Mouse (Mus musculus) adrenal gland, adult (tissue): ENCODE measurements around the gene Khk.

Experiments used
- DNase-seq, 2 experiments: peaks; one replicate each; pipeline ENCODE4 v3.0.0; 2022 to 2023; ENCODE audit warnings: low spot score in 1 of 2; ENCODE audit not compliant: inconsistent age in 2 of 2

Khk gene

DNA sequence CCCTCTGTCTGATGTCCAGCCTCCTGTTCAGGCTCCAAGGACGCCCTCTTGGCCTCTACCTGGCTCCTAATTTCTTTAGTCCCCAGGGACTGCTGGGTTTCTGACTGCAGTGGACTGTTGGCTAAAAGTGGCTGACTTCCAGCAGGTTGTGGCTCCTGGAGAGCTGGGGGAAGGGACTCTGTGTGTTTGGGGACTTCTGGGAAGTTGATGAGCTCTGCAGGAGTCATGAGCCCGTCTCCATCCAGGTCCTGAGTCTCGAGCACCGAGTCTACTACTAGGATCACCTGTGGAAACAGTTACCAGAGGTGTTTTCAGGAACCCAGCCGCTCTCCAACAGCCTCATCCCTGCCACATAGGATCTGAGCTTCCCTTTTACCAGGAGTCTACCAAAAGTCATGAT is 12.5 kb downstream of the Khk start:
- no peak for DNase-seq

DNA sequence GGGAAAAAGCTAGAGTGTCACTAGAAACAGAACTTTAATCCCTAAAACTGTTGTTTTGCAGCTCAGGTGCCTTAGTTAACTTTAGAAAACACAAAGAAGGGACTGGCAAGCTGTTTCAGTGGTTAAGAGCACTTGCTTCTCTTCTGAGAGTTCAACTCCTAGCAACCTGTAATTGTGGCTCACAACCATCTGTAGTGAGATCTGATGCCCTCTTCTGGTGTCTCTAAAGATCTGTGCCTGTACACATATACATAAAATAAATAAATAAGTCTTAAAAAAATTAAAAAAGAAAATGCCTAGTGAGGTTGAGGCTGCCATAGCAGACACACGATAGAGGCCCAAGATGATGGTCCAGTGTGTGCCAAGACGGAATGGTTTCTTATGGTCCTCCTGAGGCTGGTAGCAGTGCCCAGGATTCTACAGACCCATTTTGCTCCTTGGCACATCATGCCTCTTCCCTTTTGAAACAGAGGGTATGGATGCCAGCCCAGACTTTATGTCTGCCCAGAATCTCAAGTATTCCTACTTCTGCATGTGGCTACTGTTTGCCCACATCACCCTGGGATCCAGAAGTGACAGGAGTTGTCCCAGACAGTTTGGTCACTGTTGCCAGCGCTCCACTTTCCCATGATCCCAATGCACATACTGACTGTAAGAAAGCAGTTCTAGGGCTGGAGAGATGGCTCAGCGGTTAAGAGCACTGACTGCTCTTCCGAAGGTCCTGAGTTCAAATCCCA is 13.7 kb downstream of the Khk start:
- DNase-seq, result no peak

DNA sequence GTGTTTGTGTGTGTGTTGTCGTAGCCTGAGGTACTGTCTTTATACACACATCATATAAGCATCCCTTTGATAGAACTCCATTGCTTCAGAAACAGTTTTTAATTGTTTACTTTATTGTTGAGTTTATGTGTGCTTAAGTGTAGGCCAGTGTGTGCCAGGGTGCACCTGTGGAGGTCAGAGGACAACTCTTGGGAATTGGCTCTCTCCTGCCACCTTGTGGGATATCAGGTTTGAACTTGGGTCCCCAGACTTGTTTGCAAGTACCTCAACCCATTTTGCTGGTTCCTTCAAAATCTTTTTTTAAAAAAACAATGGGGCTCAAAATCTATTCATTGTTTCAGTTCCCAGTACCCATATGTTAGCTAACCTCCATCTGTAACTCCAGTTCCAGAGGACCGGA is 21.8 kb downstream of the Khk start:
- DNase-seq, result peak in 1 of 2 experiments; percentile 48

DNA sequence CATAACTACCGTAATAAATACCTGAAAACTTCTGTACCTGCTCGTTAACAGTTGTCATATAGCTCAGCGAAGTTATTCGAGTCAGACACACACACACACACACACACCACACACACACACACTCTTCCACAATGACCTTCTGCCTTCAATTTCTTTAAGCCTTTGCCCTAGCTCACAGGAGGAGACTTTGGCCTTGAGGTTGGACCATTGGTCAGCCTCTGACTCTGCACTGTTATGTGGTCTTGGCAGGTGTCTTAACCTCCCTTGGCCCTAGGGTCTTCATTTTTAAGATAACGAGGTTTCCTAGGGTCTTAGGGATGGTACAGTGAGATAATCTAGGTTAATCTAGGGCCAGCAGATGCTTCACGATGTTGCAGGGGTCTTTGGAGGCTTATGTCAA is 23.1 kb downstream of the Khk start:
- no peak for DNase-seq

DNA sequence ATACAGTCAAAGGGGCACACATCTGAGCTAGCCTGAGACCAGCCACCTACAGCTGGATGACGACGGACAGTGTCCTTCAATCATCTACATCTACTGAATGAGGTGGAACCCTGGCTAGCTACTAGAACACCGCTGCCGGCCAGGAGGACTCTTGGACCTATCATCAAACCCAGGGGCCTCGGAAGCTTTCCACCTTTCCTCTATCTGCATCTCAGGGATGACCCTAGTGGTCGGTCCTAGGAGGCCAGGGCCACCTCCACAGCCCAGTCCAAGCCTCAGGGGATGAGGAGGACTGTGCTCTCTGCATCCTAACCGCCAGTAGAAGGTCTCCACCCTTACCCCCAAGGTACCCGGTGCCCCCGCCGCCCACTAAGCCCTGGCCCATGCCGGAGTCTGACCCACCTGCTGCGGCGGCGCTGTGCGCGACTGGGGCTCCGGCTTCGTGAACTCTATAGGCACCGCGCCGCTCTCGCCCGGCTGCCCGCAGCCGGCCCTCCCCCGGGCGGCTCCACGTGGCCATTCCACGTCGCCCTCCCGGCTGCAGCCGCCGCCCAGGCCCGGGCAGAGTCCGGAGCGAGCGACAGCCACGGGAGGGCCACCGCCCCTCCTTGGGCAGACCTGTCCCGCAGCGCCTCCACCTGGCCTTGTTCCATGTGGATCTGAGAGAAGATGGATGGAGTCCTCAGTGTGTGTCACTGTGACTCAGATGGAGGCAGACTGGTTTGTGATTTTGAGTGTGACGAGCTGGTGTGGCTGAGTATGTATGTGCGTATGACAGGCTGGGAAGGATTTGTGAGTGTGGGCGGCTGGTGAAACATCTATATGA is 23.9 kb downstream of the Khk start, which contains the start of gene Cgref1:
TSS of gene Cgref1 (minus strand) at position 636 of the 826 bp plus-strand sequence.
- peak; percentile 85 to 91 for DNase-seq

DNA sequence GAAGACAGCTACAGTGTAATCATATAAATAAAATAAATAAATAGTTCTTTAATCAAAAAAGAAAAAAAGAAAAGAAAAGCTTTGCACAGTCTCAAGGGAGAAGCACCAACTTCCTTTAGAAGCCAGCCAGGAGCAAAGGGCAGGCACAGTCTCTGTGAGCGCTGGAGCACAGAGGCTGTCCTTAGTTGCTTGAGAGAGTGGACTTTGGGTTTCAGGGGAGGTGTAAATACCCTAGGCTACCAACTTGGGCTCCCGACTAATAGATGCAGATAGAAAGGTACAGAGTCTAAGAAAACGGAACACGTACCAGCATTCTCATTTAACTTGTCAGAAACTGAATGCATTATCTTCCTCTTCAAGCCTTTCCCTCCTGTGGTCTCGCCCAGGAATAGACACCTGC is 27.4 kb downstream of the Khk start:
- DNase-seq, result peak in 1 of 2 experiments; percentile 22

DNA sequence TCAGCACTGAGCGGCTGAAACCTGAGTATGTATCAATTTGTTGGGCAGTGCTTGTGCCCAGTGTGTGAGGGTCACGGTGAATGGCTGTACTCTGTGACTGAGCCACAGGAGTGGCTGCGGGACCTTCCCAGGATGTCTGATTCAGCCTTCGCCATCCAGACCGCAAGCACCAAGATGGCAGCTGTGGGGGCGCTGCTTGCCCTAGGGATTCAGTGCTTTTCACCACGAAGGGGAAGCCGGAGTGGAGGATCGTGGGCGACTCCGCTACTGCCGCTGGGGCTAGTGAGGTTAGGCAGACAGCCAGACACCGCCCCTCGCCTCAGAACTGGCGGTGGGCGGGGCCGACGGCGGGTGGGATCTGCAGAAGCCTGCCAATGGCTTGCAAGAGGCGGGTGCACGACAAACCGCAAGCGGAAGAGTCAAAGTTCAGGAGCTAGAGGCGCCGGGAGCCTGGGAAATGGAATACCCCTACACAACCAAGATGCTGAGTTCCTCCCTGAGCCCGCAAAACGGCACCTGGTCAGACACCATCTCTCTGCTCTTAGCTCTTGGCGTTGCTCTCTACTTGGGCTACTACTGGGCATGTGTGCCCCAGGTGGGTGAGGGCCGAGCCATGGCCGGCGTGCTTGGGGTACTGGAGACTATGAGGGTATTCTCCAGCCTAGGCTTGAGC is 28.6 kb downstream of the Khk start:
- DNase-seq, result peak; percentile 95 to 97

DNA sequence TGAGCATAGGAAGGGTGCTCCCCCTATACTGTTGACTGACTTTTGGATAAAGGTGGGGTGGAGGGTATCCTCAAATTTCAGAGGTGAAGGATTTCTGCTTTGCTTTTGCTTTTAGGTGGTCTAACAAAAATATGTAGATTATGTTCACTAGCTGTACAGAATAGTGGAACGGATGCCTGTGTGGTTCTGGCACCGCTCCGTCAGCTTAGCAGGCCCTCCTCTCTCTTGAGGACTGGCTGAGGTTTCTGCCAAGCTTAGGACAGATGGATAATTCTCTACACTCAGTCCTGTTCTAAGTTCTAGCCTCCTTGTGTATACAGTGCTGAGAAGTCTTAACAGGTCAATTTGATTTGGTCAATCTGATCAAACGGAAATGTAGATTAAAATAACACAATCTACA is 29.2 kb downstream of the Khk start:
- no peak for DNase-seq

DNA sequence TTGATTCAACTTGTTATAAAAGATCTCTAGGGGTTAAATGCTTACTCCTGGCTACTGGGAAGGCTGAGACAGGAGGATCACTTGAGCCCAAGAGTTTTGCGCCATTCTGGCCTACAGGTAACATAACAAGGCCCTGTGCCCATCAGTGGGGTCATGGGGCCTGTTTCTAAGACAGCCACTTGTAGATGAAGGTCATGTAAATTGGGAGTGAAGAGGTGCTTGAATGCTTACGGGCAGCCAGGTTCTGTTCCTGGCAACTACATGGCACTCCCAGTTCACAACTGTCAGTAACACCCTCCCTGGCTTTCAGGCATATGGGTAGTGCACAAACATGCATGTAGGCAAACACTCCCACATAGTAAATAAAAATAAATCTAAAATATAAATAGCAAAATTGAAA is 29.7 kb downstream of the Khk start:
- DNase-seq, result peak in 1 of 2 experiments; percentile 45

DNA sequence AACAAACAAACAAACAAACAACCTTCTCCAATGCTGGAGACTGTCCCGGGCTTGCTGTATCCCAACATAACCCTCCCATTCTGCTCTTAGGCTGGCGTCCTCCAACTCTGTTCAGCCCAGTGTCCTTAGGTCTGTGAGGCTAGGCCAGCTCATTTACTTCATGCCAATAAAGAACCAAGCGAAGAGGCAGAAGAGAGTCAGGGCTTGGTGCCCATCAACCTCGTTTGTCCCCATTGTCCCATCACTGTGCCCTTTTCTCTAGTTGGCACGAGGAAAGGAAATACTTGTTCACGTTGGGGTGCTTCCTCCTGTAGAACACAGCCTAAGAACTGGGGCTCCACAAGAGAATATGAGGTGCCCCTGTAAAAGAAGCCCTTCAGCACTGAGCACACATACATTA is 30.5 kb downstream of the Khk start:
- no peak for DNase-seq

DNA sequence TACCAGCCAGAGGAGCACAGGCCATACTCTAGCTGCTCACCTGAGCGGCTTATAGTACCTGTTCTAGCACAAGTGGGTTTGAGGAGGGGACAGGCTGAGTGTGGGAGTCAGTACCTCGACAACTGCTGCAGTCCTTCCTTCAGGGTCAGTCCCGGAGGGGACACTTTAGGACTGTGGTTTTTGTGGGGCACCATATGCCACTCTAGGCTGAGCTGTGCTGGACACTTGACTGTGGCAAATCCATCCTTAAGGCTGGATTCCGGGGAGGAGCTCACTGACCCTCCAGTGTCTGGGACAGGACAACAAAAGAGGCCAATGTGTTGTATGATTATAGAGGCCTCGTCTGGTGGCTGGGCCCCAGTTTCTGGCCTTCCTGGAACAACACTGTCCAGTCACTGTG is 31.3 kb downstream of the Khk start:
- DNase-seq, result no peak

DNA sequence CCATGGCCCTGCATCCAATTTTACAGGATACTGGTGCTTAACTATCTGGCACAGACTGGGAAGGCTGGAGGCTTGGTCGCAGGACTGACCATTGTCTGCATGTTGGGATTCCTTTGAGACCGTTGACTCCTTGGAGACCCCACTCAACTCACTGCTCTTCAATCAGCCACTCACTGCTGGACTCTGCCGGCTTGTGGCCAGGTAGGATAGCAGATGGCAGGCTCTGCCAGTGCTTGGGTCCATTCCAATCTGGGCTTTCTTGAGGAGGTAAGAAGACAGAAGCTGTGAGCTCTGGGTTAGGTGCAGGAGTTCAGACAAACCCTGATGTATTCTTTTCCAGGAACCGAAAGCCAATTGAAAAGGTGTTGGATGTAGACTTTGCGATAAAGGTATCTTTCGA is 32.8 kb downstream of the Khk start:
- DNase-seq, result peak in 1 of 2 experiments; percentile 27

DNA sequence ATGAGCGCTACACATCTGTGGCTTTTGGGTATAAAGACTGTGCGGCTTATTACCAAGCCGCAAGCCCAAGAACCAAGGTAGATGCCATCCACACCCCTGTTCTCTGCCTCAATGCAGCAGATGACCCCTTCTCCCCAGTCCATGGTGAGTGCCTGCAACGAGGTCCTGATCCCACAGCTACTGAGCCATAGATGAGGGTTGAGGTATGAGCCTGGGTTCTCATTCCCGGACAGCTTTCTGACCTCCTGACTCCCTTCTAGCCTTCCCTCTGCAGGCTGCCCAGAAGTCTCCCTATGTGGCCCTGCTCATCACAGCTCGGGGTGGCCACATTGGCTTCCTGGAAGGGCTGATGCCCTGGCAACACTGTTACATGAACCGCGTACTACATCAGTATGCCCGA is 33.3 kb downstream of the Khk start:
- DNase-seq, result peak in 1 of 2 experiments; percentile 26

DNA sequence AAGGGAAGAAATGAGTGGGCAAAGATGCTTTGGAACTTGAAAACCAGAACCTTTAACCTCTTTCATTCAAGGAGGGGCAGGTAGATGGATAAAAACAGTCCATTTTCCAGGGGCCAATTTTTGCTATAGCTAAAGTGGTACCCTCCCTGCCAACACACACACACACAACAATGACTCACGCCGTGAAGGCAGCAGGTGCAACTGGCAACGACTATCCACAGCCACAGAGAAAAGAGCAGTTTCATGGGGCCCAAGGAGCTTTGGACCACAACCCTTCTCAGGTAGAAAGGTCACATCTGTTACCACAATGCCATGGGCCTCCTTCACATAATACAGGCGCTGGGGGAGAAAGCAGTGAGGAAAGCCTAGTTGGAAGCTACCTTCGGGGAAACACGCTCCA is 34.5 kb downstream of the Khk start:
- peak in 1 of 2 experiments; percentile 23 for DNase-seq

DNA sequence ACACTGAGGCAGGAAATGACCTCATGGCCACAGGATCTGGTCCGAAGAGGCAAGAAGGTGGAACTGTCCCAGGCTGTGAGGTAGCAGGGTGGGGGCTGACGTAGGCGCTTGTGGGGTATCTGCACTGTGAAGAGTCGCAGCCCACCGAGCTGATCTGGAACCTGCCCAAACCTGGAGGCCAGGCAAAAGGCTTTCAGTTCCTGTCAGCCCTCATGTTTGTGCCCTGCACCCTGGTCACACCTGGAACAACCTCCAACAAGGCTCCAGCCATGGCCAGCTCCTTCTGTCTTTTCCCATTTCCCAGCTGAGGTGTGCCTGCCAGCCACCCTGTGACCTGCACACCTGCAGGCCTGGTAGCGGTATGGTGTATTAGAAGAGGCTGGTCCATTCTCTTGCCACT is 36.7 kb downstream of the Khk start:
- DNase-seq, result no peak

DNA sequence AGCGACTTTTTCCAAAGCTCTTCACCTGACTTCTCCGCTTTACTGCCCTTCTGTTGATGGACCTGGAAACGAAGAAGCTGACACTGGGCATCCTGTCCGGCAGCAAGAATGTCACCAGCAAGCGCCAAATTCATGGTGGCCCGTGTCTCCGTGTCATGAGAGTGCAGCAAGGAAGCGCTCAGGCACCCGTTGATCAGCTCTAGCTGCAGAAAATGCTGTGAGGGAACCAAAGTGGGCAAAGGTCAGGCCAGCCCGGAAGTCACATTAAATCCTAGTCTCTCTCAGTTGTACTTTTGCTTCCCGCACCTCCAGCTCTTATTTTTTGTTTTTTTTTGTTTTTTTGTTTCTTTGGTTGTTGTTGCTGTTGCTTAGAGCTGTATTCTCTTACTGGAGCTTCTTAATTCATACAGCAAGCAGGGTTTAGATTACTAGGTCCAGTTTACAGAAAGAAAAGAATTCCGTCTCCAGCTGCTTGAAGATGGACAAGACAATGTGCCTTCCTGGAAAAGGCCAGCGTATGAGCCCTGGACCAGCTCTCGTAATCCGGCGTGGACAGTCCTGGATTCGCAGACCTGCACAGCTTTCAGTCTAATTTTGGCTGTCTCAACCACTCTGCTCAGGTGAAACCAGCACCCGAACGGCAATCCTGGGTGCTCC is 38.1 kb downstream of the Khk start:
- peak; percentile 32 to 51 for DNase-seq

DNA sequence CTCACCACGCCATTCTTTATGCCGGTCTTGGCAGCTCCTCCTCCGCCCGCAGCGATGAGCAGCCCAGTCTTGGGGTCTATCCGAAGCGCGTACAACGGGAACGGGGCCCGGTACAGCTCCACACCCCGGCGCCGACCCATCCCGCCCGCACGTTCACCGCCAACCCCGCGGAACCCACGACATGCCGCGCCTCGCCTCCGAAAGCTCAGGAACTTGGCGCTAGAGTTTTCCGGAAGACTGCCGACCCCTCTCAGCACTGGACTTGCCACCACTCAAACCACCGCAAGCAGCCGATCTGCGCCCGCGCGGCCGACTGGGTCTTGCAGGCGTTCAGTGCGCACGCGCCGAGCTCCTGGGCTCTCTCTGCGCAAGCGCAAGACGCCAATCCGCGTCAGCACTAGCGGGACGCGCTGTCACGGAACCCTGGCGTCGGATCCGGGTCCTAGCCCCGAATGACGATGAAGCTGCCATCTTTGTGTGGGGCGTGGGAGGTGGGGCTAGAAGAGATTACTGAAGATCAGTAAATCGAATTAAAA is 38.8 kb downstream of the Khk start, which contains the start of gene Preb:
TSS of gene Preb (minus strand) at position 396 of the 536 bp plus-strand sequence.
- DNase-seq, result peak; percentile 99

DNA sequence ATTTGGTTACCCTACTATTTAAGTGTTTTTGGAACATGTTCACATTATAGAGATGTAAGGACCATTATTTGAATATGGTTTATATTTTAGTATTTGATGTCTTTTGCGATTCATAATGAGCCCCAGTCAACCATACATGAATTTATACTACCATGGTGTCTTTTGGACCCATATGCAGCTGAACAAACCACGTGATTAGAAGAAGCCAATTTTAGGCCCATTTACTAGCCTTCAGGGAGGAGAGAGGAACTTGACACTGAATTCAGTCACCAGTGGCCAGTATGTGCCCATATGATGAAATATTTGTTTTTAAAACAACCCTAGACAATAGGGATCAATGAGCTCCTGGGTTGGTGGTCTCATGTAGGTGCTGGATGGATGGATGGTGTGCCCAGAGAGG is 39.6 kb downstream of the Khk start:
- DNase-seq, result no peak

DNA sequence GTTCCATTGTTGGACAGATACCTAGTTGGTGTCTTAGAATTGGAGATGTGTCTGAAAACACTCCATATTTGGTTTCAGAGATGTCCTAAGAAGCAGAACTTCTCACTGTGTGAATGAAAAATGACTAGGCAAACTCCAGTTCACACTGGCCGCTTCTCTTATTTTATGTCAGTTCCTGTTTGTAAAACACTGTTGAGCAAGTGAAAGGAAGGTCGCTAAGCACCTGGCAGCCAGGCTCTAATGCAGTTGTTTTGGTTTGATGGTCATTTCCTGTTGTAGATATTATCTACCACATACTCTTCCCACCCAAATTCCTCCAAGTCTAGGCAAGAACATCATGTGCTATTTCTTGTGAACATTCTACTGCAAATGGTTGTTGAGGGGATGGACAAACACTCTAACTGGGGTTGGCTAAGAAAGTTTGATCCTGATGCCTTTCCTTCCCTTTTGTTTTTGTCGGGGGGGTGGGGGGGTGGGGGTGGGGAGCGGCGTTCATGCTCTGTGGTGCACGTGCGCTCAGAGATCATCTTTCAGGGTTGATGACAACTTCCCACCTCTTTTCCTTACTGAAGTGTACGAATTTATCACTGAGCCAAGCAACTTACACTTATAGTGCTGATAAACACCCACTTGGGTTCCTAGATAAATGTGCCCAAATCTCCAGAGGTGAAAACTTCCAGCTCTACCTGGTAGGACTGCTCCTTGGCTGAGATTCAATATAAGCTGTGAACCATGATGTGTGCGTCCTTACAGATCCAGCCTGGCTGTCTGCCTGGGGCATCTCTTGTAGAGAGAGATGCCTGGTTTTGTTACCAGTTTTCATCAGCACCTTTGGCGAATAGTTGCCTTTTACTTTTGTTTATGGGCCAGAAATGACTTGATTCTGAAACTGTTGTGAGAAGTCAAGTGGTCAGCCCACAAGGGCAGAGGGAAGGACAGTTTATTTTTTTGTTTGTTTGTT is 40.6 kb downstream of the Khk start:
- DNase-seq, result peak in 1 of 2 experiments; percentile 57

DNA sequence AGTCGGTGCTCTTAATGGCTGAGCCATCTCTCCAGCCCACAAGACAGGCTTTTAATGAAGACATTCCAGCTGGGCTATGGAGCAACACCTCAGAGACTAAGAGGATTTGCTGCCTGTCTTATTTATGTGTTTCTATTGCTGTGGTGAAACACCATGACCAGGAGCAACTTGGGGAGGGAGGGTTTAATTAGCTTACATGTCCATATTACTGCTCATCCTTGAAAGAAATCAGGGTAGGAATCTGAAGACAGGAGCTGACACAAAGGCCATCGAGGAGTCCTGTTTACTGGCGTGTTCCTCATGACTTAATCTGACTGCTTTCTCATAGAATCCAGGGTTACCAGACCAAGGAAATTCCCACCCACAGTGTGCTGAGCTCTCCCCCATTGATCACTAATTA is 42.7 kb downstream of the Khk start:
- DNase-seq, result no peak
